Mouse (Mus musculus) spleen, postnatal 14 days (tissue): ENCODE data around the gene Exosc5.

ENCODE experiments used
- DNase-seq, 2 experiments: peaks; one replicate each; pipeline ENCODE4 v3.0.0; 2021 to 2022; ENCODE audit warnings: low spot score in 2 of 2

Exosc5 gene

GRCm38 (mm10) chr7:25658657-25659472 lies at the start of gene Exosc5, which contains the start of gene Bckdha:
TSS of gene Exosc5 (plus strand) at chr7:25659164.
TSS of gene Bckdha (minus strand) at chr7:25658981.
- DNase-seq, result peak; percentile 97 to 98

- peak in 1 of 2 experiments; percentile 3 for DNase-seq
Measured at GRCm38 (mm10) chr7:25610056-25610455, 48.9 kb upstream of the Exosc5 start.

GRCm38 (mm10) chr7:25611501-25611900 lies 47.5 kb upstream of the Exosc5 start:
- DNase-seq, result no peak

GRCm38 (mm10) chr7:25614086-25614485 lies 44.9 kb upstream of the Exosc5 start:
- DNase-seq, result peak in 1 of 2 experiments; percentile 3

GRCm38 (mm10) chr7:25614831-25615705 lies 43.9 kb upstream of the Exosc5 start:
- peak in 1 of 2 experiments; percentile 5 for DNase-seq

- no peak for DNase-seq
Measured at GRCm38 (mm10) chr7:25615706-25616011, 43.3 kb upstream of the Exosc5 start, which contains the start of gene Erich4. TSS of gene Erich4 (minus strand) at chr7:25615892.

GRCm38 (mm10) chr7:25617376-25618160 lies 41.4 kb upstream of the Exosc5 start:
- DNase-seq, result peak in 1 of 2 experiments; percentile 3

GRCm38 (mm10) chr7:25618865-25619721 lies 39.9 kb upstream of the Exosc5 start, which contains the start of gene Dmac2:
TSS of gene Dmac2 (plus strand) at chr7:25619414.
- DNase-seq, result peak; percentile 83 to 88

GRCm38 (mm10) chr7:25619722-25619991 lies 39.3 kb upstream of the Exosc5 start:
- DNase-seq, result no peak

- no peak for DNase-seq
Measured at GRCm38 (mm10) chr7:25620101-25620500, 38.9 kb upstream of the Exosc5 start.

GRCm38 (mm10) chr7:25620751-25621150 lies 38.2 kb upstream of the Exosc5 start:
- no peak for DNase-seq

- no peak for DNase-seq
Measured at GRCm38 (mm10) chr7:25623857-25624370, 35.0 kb upstream of the Exosc5 start.

GRCm38 (mm10) chr7:25624851-25625250 lies 34.1 kb upstream of the Exosc5 start:
- DNase-seq, result no peak

GRCm38 (mm10) chr7:25625594-25626250 lies 33.2 kb upstream of the Exosc5 start:
- DNase-seq, result peak in 1 of 2 experiments; percentile 53

- DNase-seq, result no peak
Measured at GRCm38 (mm10) chr7:25626509-25627430, 32.2 kb upstream of the Exosc5 start, which contains the start of gene B3gnt8. TSS of gene B3gnt8 (plus strand) at chr7:25626654.

GRCm38 (mm10) chr7:25627431-25628322 lies 31.3 kb upstream of the Exosc5 start:
- peak; percentile 29 to 58 for DNase-seq

GRCm38 (mm10) chr7:25628323-25628620 lies 30.7 kb upstream of the Exosc5 start:
- no peak for DNase-seq

GRCm38 (mm10) chr7:25632679-25633078 lies 26.3 kb upstream of the Exosc5 start:
- DNase-seq, result no peak
